Mouse (Mus musculus) MEL (cell line): ENCODE results near the gene C8a. TPM values are rescaled to one million over a fixed set of nuclear protein-coding genes. Genes with fewer than 3 reads are reported as not detected.

Source experiments
- DNase-seq: peaks from one replicate; pipeline ENCODE4 v3.0.0; 2011; ENCODE audit warnings: low read depth, low spot score
- H3K27ac ChIP-seq: 2 replicates; pipeline ENCODE4 v1.5.1; 2012; ENCODE audit warnings: low read depth, mild to moderate bottlenecking, control low read depth, low read length, moderate library complexity; ENCODE audit not compliant: control insufficient read depth
- H3K27me3 ChIP-seq, 2 experiments: fragments of 150-350 bp in 1 of 2; sonication (generic) in 1 of 2; 2 replicates each; pipeline ENCODE4 v1.6.1; 2012; ENCODE audit warnings: low read length in 2 of 2, mild to moderate bottlenecking in 2 of 2, improper control_type of control experiment in 1 of 2, moderate library complexity in 1 of 2; ENCODE audit not compliant: insufficient read depth in 2 of 2, control insufficient read depth in 1 of 2
- H3K36me3 ChIP-seq, 2 experiments: 2 replicates each; pipeline ENCODE4 v1.6.1; 2012 to 2014; ENCODE audit warnings: low read length in 2 of 2, improper control_type of control experiment in 1 of 2, inconsistent platforms in 1 of 2, mild to moderate bottlenecking in 1 of 2; ENCODE audit not compliant: insufficient read depth in 2 of 2, control insufficient read depth in 1 of 2
- H3K4me1 ChIP-seq, 2 experiments: fragments of 150-350 bp in 1 of 2; sonication (generic) in 1 of 2; 2 replicates each; pipeline ENCODE4 v1.6.1; 2012; ENCODE audit warnings: low read length in 2 of 2, improper control_type of control experiment in 1 of 2, mild to moderate bottlenecking in 1 of 2; ENCODE audit not compliant: insufficient read depth in 2 of 2, control insufficient read depth in 1 of 2
- H3K4me3 ChIP-seq, 2 experiments: fragments of 150-350 bp in 1 of 2; sonication (generic) in 1 of 2; 2 replicates each; pipeline ENCODE4 v1.5.1; 2012; ENCODE audit warnings: low read depth in 2 of 2, low read length in 2 of 2, mild to moderate bottlenecking in 2 of 2, moderate library complexity in 2 of 2, control low read depth in 1 of 2, improper control_type of control experiment in 1 of 2; ENCODE audit not compliant: control insufficient read depth in 1 of 2, insufficient read depth in 1 of 2
- H3K79me2 ChIP-seq: 2 replicates; pipeline ENCODE4 v1.6.1; 2012; ENCODE audit warnings: mild to moderate bottlenecking, low read length, moderate library complexity; ENCODE audit not compliant: control insufficient read depth, poor library complexity, insufficient read depth
- H3K9ac ChIP-seq: 2 replicates; pipeline ENCODE4 v1.6.1; 2012; ENCODE audit warnings: low read depth, mild to moderate bottlenecking, control low read depth, low read length, moderate library complexity; ENCODE audit not compliant: control insufficient read depth, poor library complexity, severe bottlenecking
- H3K9me3 ChIP-seq: fragments of 150-350 bp; sonication (generic); replicated peaks from 2 replicates; pipeline ENCODE4 v1.6.1; 2012; ENCODE audit warnings: mild to moderate bottlenecking, low read length, improper control_type of control experiment, moderate library complexity; ENCODE audit not compliant: insufficient read depth
- BHLHE40 ChIP-seq: IDR thresholded peaks from 2 replicates; pipeline ENCODE4 v1.6.1; 2012; ENCODE audit warnings: low read depth, mild to moderate bottlenecking, inconsistent platforms, low read length, improper control_type of control experiment, borderline replicate concordance
- CHD1 ChIP-seq: IDR thresholded peaks from 2 replicates; pipeline ENCODE4 v1.6.1; 2012; ENCODE audit warnings: low read depth, mild to moderate bottlenecking, inconsistent platforms, low read length, improper control_type of control experiment
- CHD2 ChIP-seq: IDR thresholded peaks from 2 replicates; pipeline ENCODE4 v1.6.1; 2011; ENCODE audit warnings: low read length, improper control_type of control experiment
- ELF1 ChIP-seq: IDR thresholded peaks from 2 replicates; pipeline ENCODE4 v1.6.1; 2014; ENCODE audit warnings: low read depth, mild to moderate bottlenecking, inconsistent platforms, low read length, improper control_type of control experiment, moderate library complexity
- GATA1 ChIP-seq: IDR thresholded peaks from 2 replicates; pipeline ENCODE4 v1.6.1; 2011; ENCODE audit warnings: low read depth, low read length, improper control_type of control experiment
- HCFC1 ChIP-seq: IDR thresholded peaks from 2 replicates; pipeline ENCODE4 v1.6.1; 2012; ENCODE audit warnings: low read depth, mild to moderate bottlenecking, inconsistent platforms, low read length, improper control_type of control experiment, moderate library complexity
- MAZ ChIP-seq: IDR thresholded peaks from 2 replicates; pipeline ENCODE4 v1.6.1; 2012; ENCODE audit warnings: low read depth, mild to moderate bottlenecking, inconsistent platforms, low read length, improper control_type of control experiment
- MYC ChIP-seq: IDR thresholded peaks from 2 replicates; pipeline ENCODE4 v1.6.1; 2011; ENCODE audit warnings: low read depth, mild to moderate bottlenecking, low read length, improper control_type of control experiment, moderate library complexity
- NELFE ChIP-seq: IDR thresholded peaks from 2 replicates; pipeline ENCODE4 v1.6.1; 2011; ENCODE audit warnings: low read depth, low read length, improper control_type of control experiment
- NRF1 ChIP-seq: IDR thresholded peaks from 2 replicates; pipeline ENCODE4 v1.6.1; 2014; ENCODE audit warnings: low read depth, mild to moderate bottlenecking, inconsistent platforms, low read length, improper control_type of control experiment, moderate library complexity; ENCODE audit not compliant: poor library complexity, insufficient read depth, severe bottlenecking
- POLR2A ChIP-seq, 2 experiments: IDR thresholded peaks; 2 replicates each; pipeline ENCODE4 v1.6.1; 2011 to 2012; ENCODE audit warnings: low read length in 2 of 2, mild to moderate bottlenecking in 2 of 2, control low read depth in 1 of 2, improper control_type of control experiment in 1 of 2, low read depth in 1 of 2, moderate library complexity in 1 of 2; ENCODE audit not compliant: control insufficient read depth in 1 of 2, insufficient read depth in 1 of 2, poor library complexity in 1 of 2
- RAD21 ChIP-seq: IDR thresholded peaks from 2 replicates; pipeline ENCODE4 v1.6.1; 2011; ENCODE audit warnings: mild to moderate bottlenecking, low read depth, low read length, improper control_type of control experiment
- RCOR1 ChIP-seq: IDR thresholded peaks from 2 replicates; pipeline ENCODE4 v1.6.1; 2012; ENCODE audit warnings: low read depth, mild to moderate bottlenecking, inconsistent platforms, low read length, improper control_type of control experiment
- SIN3A ChIP-seq: IDR thresholded peaks from 2 replicates; pipeline ENCODE4 v1.6.1; 2012; ENCODE audit warnings: low read length, improper control_type of control experiment, inconsistent platforms
- SMC3 ChIP-seq: IDR thresholded peaks from 2 replicates; pipeline ENCODE4 v1.6.1; 2011; ENCODE audit warnings: low read depth, low read length, improper control_type of control experiment
- TAL1 ChIP-seq: IDR thresholded peaks from 2 replicates; pipeline ENCODE4 v1.6.1; 2012; ENCODE audit warnings: mild to moderate bottlenecking, inconsistent platforms, low read length, moderate library complexity, mixed read lengths
- TCF12 ChIP-seq: IDR thresholded peaks from 2 replicates; pipeline ENCODE4 v1.6.1; 2014; ENCODE audit warnings: low read depth, mild to moderate bottlenecking, inconsistent platforms, low read length, improper control_type of control experiment, moderate library complexity
- ZKSCAN1 ChIP-seq: IDR thresholded peaks from 2 replicates; pipeline ENCODE4 v1.6.1; 2012; ENCODE audit warnings: low read depth, mild to moderate bottlenecking, inconsistent platforms, low read length, improper control_type of control experiment, moderate library complexity
- ZNF384 ChIP-seq: IDR thresholded peaks from 2 replicates; pipeline ENCODE4 v1.6.1; 2012; ENCODE audit warnings: low read depth, mild to moderate bottlenecking, inconsistent platforms, low read length, improper control_type of control experiment
- polyA plus RNA-seq, 2 experiments: library from polyadenylated mRNA; stranded (reverse) in 1 of 2; unstranded in 1 of 2; fragments of >175 nt in 1 of 2; fragments of >200 nt in 1 of 2; gene quantifications; 2 replicates each; pipeline versions ENCODE4 v1.2.1 to v1.2.4; 2012; ENCODE audit warnings: low replicate concordance in 2 of 2, low read depth in 1 of 2; ENCODE audit not compliant: insufficient read length in 2 of 2, insufficient read depth in 1 of 2, missing spikeins in 1 of 2
- total RNA-seq: library from RNA; depleted of rRNA; stranded (reverse); fragments of 300-350 nt; gene quantifications from 2 replicates; pipeline ENCODE4 v1.2.3, GENCODE M21; 2012

The C8a gene
- total and polyA plus RNA-seq, 3 experiments, result not detected

GRCm38 (mm10) chr4:104838342-104838741 is 37.9 kb downstream of the C8a start:
- no peak overlapping the region for H3K4me3 ChIP-seq
- H3K9ac ChIP-seq, result no peak overlapping the region
- no peaks in the 10 kb centered on the region for H3K9me3 ChIP-seq
- no peaks in the 10 kb centered on the region for H3K27me3 ChIP-seq
- no peaks in the 10 kb centered on the region for H3K36me3 ChIP-seq
- H3K79me2 ChIP-seq, result no peaks in the 10 kb centered on the region
- no peak overlapping the region for H3K27ac ChIP-seq
- TF ChIP-seq TAL1, result no peak
- TF ChIP-seq RAD21, result no peak
- no peak for TF ChIP-seq CHD2
- no peak for TF ChIP-seq GATA1
- TF ChIP-seq ZNF384, result no peak
- no peak for TF ChIP-seq ELF1
- no peak for TF ChIP-seq SMC3
- no peak for DNase-seq
- H3K4me1 ChIP-seq, result no peaks in the 10 kb centered on the region

DNA sequence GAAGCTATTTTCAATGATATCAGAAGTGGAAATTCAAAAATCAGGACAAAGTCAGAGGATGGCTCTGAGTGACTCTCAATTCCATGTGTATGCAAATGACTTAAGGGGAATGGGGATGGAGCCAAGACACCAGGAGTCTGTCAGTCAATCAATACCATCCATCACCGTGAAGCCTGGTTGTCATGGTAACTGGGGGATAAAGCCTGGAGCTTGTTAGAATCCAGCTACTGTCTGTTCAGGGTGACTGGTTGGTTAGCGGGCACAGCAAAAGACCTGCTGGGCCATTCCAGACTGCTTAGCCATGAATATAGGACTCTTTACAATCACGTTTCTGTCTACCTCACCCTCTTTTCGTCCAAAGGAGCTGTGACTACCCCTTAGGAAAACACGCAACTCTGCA is 41.1 kb downstream of the C8a start:
- no peak for TF ChIP-seq RCOR1
- TF ChIP-seq MYC, result no peak
- no peak for TF ChIP-seq HCFC1
- no peak for TF ChIP-seq NELFE
- TF ChIP-seq TCF12, result no peak
- TF ChIP-seq NRF1, result no peak
- no peak for TF ChIP-seq BHLHE40
- TF ChIP-seq ELF1, result no peak
- no peak for TF ChIP-seq SIN3A
- H3K9me3 ChIP-seq, result no peaks in the 10 kb centered on the region
- no peaks in the 10 kb centered on the region for H3K36me3 ChIP-seq
- H3K4me3 ChIP-seq, result no peak overlapping the region
- H3K4me1 ChIP-seq, result no peaks in the 10 kb centered on the region
- H3K79me2 ChIP-seq, result no peaks in the 10 kb centered on the region
- H3K27ac ChIP-seq, result no peak overlapping the region
- DNase-seq, result no peak
- no peaks in the 10 kb centered on the region for H3K27me3 ChIP-seq
- no peak overlapping the region for H3K9ac ChIP-seq

- Histone ChIP-seq H3K9me3 (no peaks in the 10 kb centered on the region), H3K4me3 (no peak overlapping the region), H3K9ac (no peak overlapping the region), H3K36me3 (no peaks in the 10 kb centered on the region), H3K27me3 (no peaks in the 10 kb centered on the region), H3K4me1 (no peaks in the 10 kb centered on the region), H3K27ac (no peak overlapping the region), H3K79me2 (no peaks in the 10 kb centered on the region)
- DNase-seq, result no peak
- TF ChIP-seq POLR2A (IDR thresholded peaks at IDR 0.05; ENCODE audit: control insufficient read depth in 1 of 2, insufficient read depth in 1 of 2, low read depth in 1 of 2, low read length in 2 of 2, poor library complexity in 1 of 2) (no peak), CHD1 (no peak), MAZ (no peak), ZKSCAN1 (no peak), NELFE (no peak)
Measured at GRCm38 (mm10) chr4:104828939-104829338, 47.3 kb downstream of the C8a start.
